Mouse (Mus musculus) intestine, embryonic 16.5 days (tissue): ENCODE data around the gene Ddx27. TPM values are rescaled to one million over a fixed set of nuclear protein-coding genes. Genes with fewer than 3 reads are reported as not detected.

Experiments
- ATAC-seq: fragments of 200-750 bp; cut with Nextera tagmentation; 2 replicates; pipeline ENCODE4 v1.8.0; 2017; ENCODE audit warnings: moderate TSS enrichment, moderate library complexity
- H3K27ac ChIP-seq: fragments of 300-500 bp; sonication (generic); 2 replicates; pipeline ENCODE4 v1.5.1; 2014; ENCODE audit warnings: mild to moderate bottlenecking, low read length
- H3K27me3 ChIP-seq: fragments of 300-500 bp; sonication (generic); replicated peaks from 2 replicates; pipeline ENCODE4 v1.6.1; 2014; ENCODE audit warnings: low read length, control low read depth, mixed read lengths; ENCODE audit not compliant: control insufficient read depth, insufficient read depth
- H3K36me3 ChIP-seq: fragments of 300-500 bp; sonication (generic); 2 replicates; pipeline ENCODE4 v1.6.1; 2014; ENCODE audit warnings: low read length, control low read depth; ENCODE audit not compliant: control insufficient read depth, insufficient read depth
- H3K4me1 ChIP-seq: fragments of 300-500 bp; sonication (generic); 2 replicates; pipeline ENCODE4 v1.6.1; 2014; ENCODE audit warnings: low read length, control low read depth, mixed read lengths; ENCODE audit not compliant: control insufficient read depth, insufficient read depth
- H3K4me2 ChIP-seq: fragments of 300-500 bp; sonication (generic); 2 replicates; pipeline ENCODE4 v1.6.1; 2014; ENCODE audit warnings: low read depth, low read length, control low read depth
- H3K4me3 ChIP-seq: fragments of 300-500 bp; sonication (generic); 2 replicates; pipeline ENCODE4 v1.5.1; 2014; ENCODE audit warnings: mild to moderate bottlenecking, low read length
- H3K9ac ChIP-seq: fragments of 300-500 bp; sonication (generic); 2 replicates; pipeline ENCODE4 v1.6.1; 2014; ENCODE audit warnings: low read depth, low read length
- H3K9me3 ChIP-seq: fragments of 300-500 bp; sonication (generic); 2 replicates; pipeline ENCODE4 v1.6.1; 2016; ENCODE audit warnings: low read length, control low read depth; ENCODE audit not compliant: control insufficient read depth
- WGBS: fragments of 180-500 bp; shearing (Covaris S2); extraction: QIAGEN DNeasy Blood & Tissue Kit; methylation state at CpG from one replicate; pipeline ENCODE4 v1.1.7; 2014; 5-methylcytosine and 5-hydroxymethylcytosine counted together
- polyA plus RNA-seq: library from polyadenylated mRNA; unstranded; fragments of >200 nt; fragmentation: Nextera tagmentation; extraction: Ambion mirVana; gene quantifications from 2 replicates; pipeline ENCODE4 v1.2.1, GENCODE M21; 2015

Gene Ddx27
- polyA plus RNA-seq, 1 experiment from 2014 or later, result 45.7 TPM

DNA sequence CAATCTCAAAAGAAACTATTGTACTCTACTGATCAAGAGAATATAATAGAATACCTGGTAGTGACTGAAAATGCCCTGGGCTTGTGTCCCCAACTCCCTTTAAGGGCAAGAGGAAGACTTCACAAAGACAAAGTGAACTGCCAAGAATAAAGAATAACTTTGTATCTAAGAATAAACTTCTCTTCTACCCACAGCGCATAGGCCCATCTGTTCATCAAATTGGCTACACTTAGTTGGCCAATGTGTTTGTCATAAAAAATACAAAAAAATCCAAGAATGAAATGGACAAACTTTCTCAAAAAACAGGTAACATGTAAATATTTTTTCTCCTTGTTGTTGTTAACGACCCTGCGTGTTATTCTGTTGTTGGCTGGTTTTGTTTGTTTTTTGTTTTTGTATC, 4.4 kb upstream of the Ddx27 start:
- no peak overlapping the region for H3K27ac ChIP-seq
- no peaks in the 10 kb centered on the region for H3K36me3 ChIP-seq
- H3K9ac ChIP-seq, result no peak overlapping the region
- H3K4me1 ChIP-seq, result peaks cover 3% of the 10 kb centered on the region
- no peak overlapping the region for H3K4me3 ChIP-seq
- no peaks in the 10 kb centered on the region for H3K27me3 ChIP-seq
- H3K9me3 ChIP-seq, result no peaks in the 10 kb centered on the region
- 83% methylated on average over 3 of the region's 3 CpGs for WGBS
- no peak for ATAC-seq
- H3K4me2 ChIP-seq, result no peak overlapping the region

DNA sequence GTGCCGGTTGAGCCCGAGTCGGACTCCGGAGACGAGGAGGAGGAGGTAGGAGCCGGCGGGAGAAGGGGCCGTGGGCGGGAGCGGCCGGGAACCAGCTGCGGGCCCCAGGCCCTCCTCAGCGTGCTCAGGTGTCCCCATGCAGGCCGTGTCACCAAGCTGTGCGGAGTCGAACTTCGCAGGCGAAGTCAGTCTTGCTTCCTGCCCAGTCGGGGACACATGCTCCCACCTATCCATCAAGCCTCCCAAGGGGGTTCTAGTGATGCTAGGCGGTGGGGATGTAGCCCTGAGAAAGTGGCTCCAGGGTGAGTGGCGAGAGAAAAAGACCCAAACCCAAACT, 357 bp downstream of the Ddx27 start:
- under 1% methylated on average over 21 of the region's 21 CpGs for WGBS
- no peaks in the 10 kb centered on the region for H3K9me3 ChIP-seq
- H3K4me2 ChIP-seq, result peak overlapping the region; percentile 96
- H3K4me3 ChIP-seq, result peak overlapping the region; percentile 93
- H3K4me1 ChIP-seq, result peaks cover 16% of the 10 kb centered on the region
- ATAC-seq, result peak; percentile 73
- H3K27ac ChIP-seq, result no peak overlapping the region
- peaks cover 6% of the 10 kb centered on the region for H3K36me3 ChIP-seq
- H3K27me3 ChIP-seq, result no peaks in the 10 kb centered on the region
- peak overlapping the region; percentile 86 for H3K9ac ChIP-seq

GRCm38 (mm10) chr2:167019396-167019795, 4.4 kb downstream of the Ddx27 start:
- Histone ChIP-seq H3K9me3 (no peaks in the 10 kb centered on the region), H3K4me1 (peaks cover 16% of the 10 kb centered on the region), H3K36me3 (peaks cover 15% of the 10 kb centered on the region), H3K27me3 (no peaks in the 10 kb centered on the region), H3K27ac (no peak overlapping the region), H3K9ac (no peak overlapping the region), H3K4me2 (no peak overlapping the region), H3K4me3 (no peak overlapping the region)
- ATAC-seq, result no peak
- WGBS, result 92% methylated on average over 10 of the region's 10 CpGs

GRCm38 (mm10) chr2:167028553-167028952, 13.6 kb downstream of the Ddx27 start:
- no peak overlapping the region for H3K4me3 ChIP-seq
- no peaks in the 10 kb centered on the region for H3K4me1 ChIP-seq
- no peaks in the 10 kb centered on the region for H3K9me3 ChIP-seq
- no peak for ATAC-seq
- H3K36me3 ChIP-seq, result peaks cover 38% of the 10 kb centered on the region
- H3K4me2 ChIP-seq, result no peak overlapping the region
- H3K9ac ChIP-seq, result no peak overlapping the region
- WGBS, result 94% methylated on average over 7 of the region's 7 CpGs
- H3K27me3 ChIP-seq, result no peaks in the 10 kb centered on the region
- no peak overlapping the region for H3K27ac ChIP-seq

GRCm38 (mm10) chr2:167030507-167030906, 15.5 kb downstream of the Ddx27 start:
- H3K27ac ChIP-seq, result no peak overlapping the region
- no peaks in the 10 kb centered on the region for H3K4me1 ChIP-seq
- no peak for ATAC-seq
- H3K4me3 ChIP-seq, result no peak overlapping the region
- 92% methylated on average over 4 of the region's 4 CpGs for WGBS
- H3K27me3 ChIP-seq, result no peaks in the 10 kb centered on the region
- no peaks in the 10 kb centered on the region for H3K9me3 ChIP-seq
- no peak overlapping the region for H3K9ac ChIP-seq
- no peak overlapping the region for H3K4me2 ChIP-seq
- H3K36me3 ChIP-seq, result peaks cover 38% of the 10 kb centered on the region

DNA sequence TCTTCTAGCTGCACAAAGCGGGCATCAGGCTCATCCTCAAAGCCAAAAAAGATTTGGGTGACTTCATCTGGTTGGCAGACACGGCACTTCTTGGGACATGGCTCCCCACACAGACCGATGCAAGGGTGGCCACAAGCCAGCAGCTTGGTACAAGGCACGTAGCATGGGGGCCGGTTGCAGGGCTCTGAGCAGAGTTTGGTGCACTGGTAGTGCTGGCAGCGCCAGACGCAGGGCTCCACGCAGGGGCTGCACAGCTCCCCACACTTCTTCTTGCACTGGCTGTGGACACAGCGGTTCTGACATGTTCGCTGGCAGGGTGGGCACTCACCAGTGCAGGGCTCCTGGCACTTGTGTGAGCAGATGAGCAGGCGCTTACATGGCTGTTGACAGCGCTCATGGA, 22.7 kb downstream of the Ddx27 start:
- no peaks in the 10 kb centered on the region for H3K27me3 ChIP-seq
- peaks cover 28% of the 10 kb centered on the region for H3K36me3 ChIP-seq
- 96% methylated on average over 12 of the region's 12 CpGs for WGBS
- no peak for ATAC-seq
- H3K27ac ChIP-seq, result no peak overlapping the region
- H3K4me1 ChIP-seq, result no peaks in the 10 kb centered on the region
- no peak overlapping the region for H3K4me3 ChIP-seq
- no peaks in the 10 kb centered on the region for H3K9me3 ChIP-seq
- no peak overlapping the region for H3K4me2 ChIP-seq
- no peak overlapping the region for H3K9ac ChIP-seq

DNA sequence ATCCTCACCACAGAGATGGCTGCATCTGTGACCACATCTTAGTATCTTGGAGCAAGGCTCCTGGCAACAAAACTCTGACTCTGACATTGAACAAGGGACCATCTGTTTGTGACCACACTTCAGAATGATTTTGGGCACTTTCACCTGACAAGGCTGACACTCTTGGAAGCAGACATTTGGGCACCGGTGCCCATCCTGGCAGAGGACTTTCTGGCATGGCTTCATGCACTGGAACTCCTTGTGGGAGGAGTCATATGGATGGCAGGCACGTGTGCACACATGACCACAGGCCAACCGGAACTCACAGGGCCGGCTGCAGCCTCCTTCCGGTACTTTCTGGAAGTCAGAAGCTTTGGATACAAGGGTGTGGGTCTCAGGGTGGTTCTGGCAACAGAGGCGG, 23.3 kb downstream of the Ddx27 start:
- no peak overlapping the region for H3K27ac ChIP-seq
- 87% methylated on average over 6 of the region's 6 CpGs for WGBS
- H3K4me1 ChIP-seq, result no peaks in the 10 kb centered on the region
- H3K4me3 ChIP-seq, result no peak overlapping the region
- H3K4me2 ChIP-seq, result no peak overlapping the region
- H3K36me3 ChIP-seq, result peaks cover 30% of the 10 kb centered on the region
- no peaks in the 10 kb centered on the region for H3K27me3 ChIP-seq
- H3K9ac ChIP-seq, result no peak overlapping the region
- H3K9me3 ChIP-seq, result no peaks in the 10 kb centered on the region
- no peak for ATAC-seq

- H3K4me2 ChIP-seq, result no peak overlapping the region
- H3K4me1 ChIP-seq, result no peaks in the 10 kb centered on the region
- H3K27me3 ChIP-seq, result no peaks in the 10 kb centered on the region
- ATAC-seq, result no peak
- peaks cover 32% of the 10 kb centered on the region for H3K36me3 ChIP-seq
- no peak overlapping the region for H3K27ac ChIP-seq
- no peak overlapping the region for H3K4me3 ChIP-seq
- 87% methylated on average over 7 of the region's 7 CpGs for WGBS
- no peaks in the 10 kb centered on the region for H3K9me3 ChIP-seq
- no peak overlapping the region for H3K9ac ChIP-seq
These were observed 23.7 kb downstream of the Ddx27 start for GRCm38 (mm10) chr2:167038716-167039115.

DNA sequence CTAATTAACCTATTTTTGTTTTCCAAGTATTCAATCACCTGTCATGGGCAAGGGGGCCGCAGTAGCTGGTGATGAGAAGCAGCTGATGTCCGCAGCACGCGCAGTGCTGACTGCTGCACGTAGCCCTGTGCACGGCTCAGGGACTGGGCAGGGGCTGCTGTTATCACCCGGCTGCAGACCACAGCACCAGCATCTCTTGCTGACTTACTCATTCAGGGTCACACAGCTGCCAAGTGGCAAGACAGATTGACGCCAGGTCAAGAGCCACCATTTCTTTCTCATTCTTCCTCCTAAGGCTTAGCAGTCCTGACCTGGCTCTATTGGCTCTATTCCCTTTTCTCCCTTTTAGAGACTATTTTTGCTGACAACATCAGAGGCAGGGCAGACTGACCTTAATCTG, 24.4 kb downstream of the Ddx27 start:
- no peak overlapping the region for H3K27ac ChIP-seq
- H3K9me3 ChIP-seq, result no peaks in the 10 kb centered on the region
- no peak overlapping the region for H3K9ac ChIP-seq
- ATAC-seq, result no peak
- no peak overlapping the region for H3K4me3 ChIP-seq
- 78% methylated on average over 8 of the region's 8 CpGs for WGBS
- no peaks in the 10 kb centered on the region for H3K27me3 ChIP-seq
- H3K4me1 ChIP-seq, result no peaks in the 10 kb centered on the region
- peaks cover 29% of the 10 kb centered on the region for H3K36me3 ChIP-seq
- no peak overlapping the region for H3K4me2 ChIP-seq

DNA sequence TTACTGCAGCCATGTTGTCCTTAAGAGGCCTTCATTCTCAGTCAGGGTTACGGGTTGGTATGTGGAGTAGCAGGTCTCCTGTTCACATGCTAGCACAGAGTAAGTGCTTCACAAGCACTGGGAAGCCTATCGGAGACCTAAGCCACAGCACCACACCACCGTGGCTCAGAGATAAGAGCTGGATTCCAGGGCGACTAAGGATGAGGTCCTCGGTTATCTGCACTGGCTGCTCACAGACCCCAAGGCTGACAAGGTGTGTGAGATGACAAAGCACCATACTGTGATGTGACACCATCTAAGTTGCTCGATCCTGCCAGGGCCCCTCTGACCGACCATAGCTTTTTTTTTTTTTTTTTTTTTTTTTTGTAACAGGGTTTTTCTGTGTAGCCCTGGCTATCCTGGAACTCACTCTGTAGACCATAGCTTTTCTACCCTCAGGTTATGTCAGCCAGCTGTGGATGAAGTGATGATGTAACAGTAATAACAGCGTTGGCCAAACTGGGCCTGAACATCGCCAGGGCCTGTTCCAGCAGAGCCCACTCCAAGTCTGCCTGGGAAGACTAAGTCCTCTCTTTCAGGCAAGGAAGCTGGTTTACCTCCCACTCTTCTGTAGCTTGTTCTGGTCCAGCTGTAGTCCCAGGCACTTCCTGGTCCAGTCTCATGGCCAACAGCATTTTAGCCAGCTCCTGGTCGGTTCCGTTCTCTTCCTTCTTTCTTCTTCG, 28.6 kb downstream of the Ddx27 start:
- peaks cover 23% of the 10 kb centered on the region for H3K36me3 ChIP-seq
- WGBS, result 79% methylated on average over 12 of the region's 12 CpGs

More for the DNA sequence above, 28.6 kb downstream of the Ddx27 start:
- Histone ChIP-seq H3K9me3 (no peaks in the 10 kb centered on the region), H3K9ac (no peak overlapping the region), H3K27me3 (no peaks in the 10 kb centered on the region), H3K27ac (no peak overlapping the region), H3K4me2 (no peak overlapping the region), H3K4me1 (no peaks in the 10 kb centered on the region), H3K4me3 (no peak overlapping the region)
- peak; percentile 88 for ATAC-seq
